Mouse (Mus musculus): ENCODE results near the gene Pkd2l1. TPM values are rescaled to one million over a fixed set of nuclear protein-coding genes. Genes with fewer than 3 reads are reported as not detected.

Gene Pkd2l1
- polyA plus RNA-seq, 1 experiment from 2014 or later, result not detected

Other genes with a start within 250 kb of the Pkd2l1 start
- gene Cpn1, start 205.9 kb downstream of the Pkd2l1 start, polyA plus RNA-seq (2014; fragmentation: Nextera tagmentation; extraction: Ambion mirVana), result not detected in 2 replicates
- gene Cyp2c23, start 163.2 kb downstream of the Pkd2l1 start, polyA plus RNA-seq (2014; fragmentation: Nextera tagmentation; extraction: Ambion mirVana), result 0.12 and 0.13 TPM in 2 replicates
- gene Erlin1, start 122.7 kb downstream of the Pkd2l1 start, polyA plus RNA-seq (2014; fragmentation: Nextera tagmentation; extraction: Ambion mirVana), result 20.1 and 20.9 TPM in 2 replicates
- gene Chuk, start 85.0 kb downstream of the Pkd2l1 start, polyA plus RNA-seq (2014; fragmentation: Nextera tagmentation; extraction: Ambion mirVana), result 44.3 and 47.9 TPM in 2 replicates
- 40.4 and 40.7 TPM in 2 replicates for gene Cwf19l1, start 56.6 kb downstream of the Pkd2l1 start, polyA plus RNA-seq (2014; fragmentation: Nextera tagmentation; extraction: Ambion mirVana)
- 110 and 112 TPM in 2 replicates for gene Bloc1s2, start 46.0 kb downstream of the Pkd2l1 start, polyA plus RNA-seq (2014; fragmentation: Nextera tagmentation; extraction: Ambion mirVana)
- gene Scd3, start 10.8 kb upstream of the Pkd2l1 start, polyA plus RNA-seq (2014; fragmentation: Nextera tagmentation; extraction: Ambion mirVana), result 0.40 TPM in 1 of 2 replicates, not detected in the other
- gene Scd2, start 101.2 kb upstream of the Pkd2l1 start, polyA plus RNA-seq (2014; fragmentation: Nextera tagmentation; extraction: Ambion mirVana), result 309 and 322 TPM in 2 replicates
- 0.09 TPM in 1 of 2 replicates, not detected in the other for gene Scd4, start 140.7 kb upstream of the Pkd2l1 start, polyA plus RNA-seq (2014; fragmentation: Nextera tagmentation; extraction: Ambion mirVana)
- gene Scd1, start 215.4 kb upstream of the Pkd2l1 start, polyA plus RNA-seq (2014; fragmentation: Nextera tagmentation; extraction: Ambion mirVana), result 16.7 and 18.6 TPM in 2 replicates